Mouse (Mus musculus) B cell, adult 2 months (primary cell): Measurements from ENCODE around the gene Cdkn2aipnl.

Experiments
- DNase-seq, 2 experiments: peaks; one replicate each; pipeline ENCODE4 v3.0.0; 2022

Gene Cdkn2aipnl

DNA sequence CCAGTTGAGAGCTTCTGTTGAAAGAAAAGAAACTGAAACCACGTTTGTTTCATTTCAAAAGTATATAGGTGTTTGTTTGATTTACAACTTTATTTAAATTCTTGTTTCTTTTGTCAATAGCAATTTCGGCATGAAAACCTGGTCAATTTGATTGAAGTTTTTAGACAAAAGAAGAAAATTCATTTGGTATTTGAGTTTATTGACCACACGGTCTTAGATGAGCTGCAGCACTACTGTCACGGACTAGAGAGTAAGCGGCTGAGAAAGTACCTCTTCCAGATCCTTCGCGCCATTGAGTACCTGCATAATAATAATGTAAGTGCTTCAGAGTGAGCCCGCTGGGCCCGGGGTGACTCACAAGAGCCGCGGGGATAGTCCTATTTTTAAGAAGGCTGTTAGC, 43.5 kb downstream of the Cdkn2aipnl start:
- no peak for DNase-seq

DNA sequence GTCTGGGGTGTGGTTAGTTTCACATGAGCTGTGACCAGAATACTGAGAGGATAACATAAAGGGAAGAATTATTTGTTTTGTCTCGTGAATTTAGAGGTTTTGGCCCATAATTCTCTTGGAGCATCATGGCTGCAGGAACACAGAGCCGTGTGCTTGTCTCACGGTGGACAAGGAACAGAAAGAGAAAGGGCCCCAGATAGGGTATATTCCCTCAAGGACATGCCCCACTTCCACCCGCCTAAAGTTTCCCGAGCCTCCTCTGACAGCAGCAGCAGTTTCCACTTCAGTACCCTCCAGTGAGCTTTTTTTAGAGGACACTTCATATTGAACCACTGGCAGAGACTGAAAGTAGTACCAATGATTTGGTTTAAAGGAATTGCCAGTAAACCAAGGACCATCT, 44.1 kb downstream of the Cdkn2aipnl start:
- DNase-seq: no peak

DNA sequence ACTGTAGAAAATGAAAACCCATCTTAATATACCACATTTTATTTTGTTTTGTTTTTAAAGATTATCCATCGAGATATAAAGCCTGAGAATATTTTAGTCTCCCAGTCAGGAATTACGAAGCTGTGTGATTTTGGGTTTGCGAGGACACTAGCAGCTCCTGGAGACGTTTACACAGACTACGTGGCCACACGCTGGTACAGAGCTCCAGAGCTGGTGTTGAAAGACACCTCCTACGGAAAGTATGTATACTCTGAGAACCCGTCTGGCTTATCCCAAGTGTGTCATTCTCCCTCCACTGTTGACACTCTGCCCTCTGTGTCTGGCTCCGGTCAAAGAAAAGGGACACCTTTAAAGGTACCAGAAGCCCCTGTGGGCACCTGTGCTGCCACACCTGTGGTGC, 50.8 kb downstream of the Cdkn2aipnl start:
- DNase-seq: no peak
